Mouse (Mus musculus) intestine, embryonic 16.5 days (tissue): Measurements from ENCODE around the gene Crybb3. TPM values are rescaled to one million over a fixed set of nuclear protein-coding genes. Genes with fewer than 3 reads are reported as not detected.

Experiments
- polyA plus RNA-seq: library from polyadenylated mRNA; unstranded; fragments of >200 nt; fragmentation: Nextera tagmentation; extraction: Ambion mirVana; gene quantifications from 2 replicates; pipeline ENCODE4 v1.2.1, GENCODE M21; 2015

The Crybb3 gene
- polyA plus RNA-seq, 1 experiment from 2014 or later, result 0.35 TPM

Other genes starting within 250 kb of the Crybb3 start
- gene Myo18b, start 185.2 kb downstream of the Crybb3 start, polyA plus RNA-seq, result 0.31 and 0.40 TPM in 2 replicates
- 10.6 and 11.9 TPM in 2 replicates for gene Grk3, start 65.8 kb downstream of the Crybb3 start, polyA plus RNA-seq
- not detected in 2 replicates for gene Crybb2, start 11.5 kb downstream of the Crybb3 start, polyA plus RNA-seq
- gene 2900026A02Rik, start 139.7 kb upstream of the Crybb3 start, polyA plus RNA-seq, result 8.3 and 9.5 TPM in 2 replicates
- gene Tmem211, start 145.3 kb upstream of the Crybb3 start, polyA plus RNA-seq, result 0.13 and 0.28 TPM in 2 replicates
- 10.3 and 11.1 TPM in 2 replicates for gene Sgsm1, start 229.2 kb upstream of the Crybb3 start, polyA plus RNA-seq